Mouse (Mus musculus) heart, embryonic 12.5 days (tissue): ENCODE data around the gene Man1c1. TPM values are rescaled to one million over a fixed set of nuclear protein-coding genes. Genes with fewer than 3 reads are reported as not detected.
A peak's percentile ranks its signal among the peaks of the same experiment; 100 is the strongest.

Experiments used
- ATAC-seq: fragments of 200-750 bp; cut with Nextera tagmentation; 2 replicates; pipeline ENCODE4 v1.8.0; 2017; ENCODE audit warnings: moderate TSS enrichment, moderate library complexity; ENCODE audit not compliant: insufficient number of reproducible peaks, low FRiP score
- H3K27ac ChIP-seq: fragments of 300-500 bp; sonication (generic); 2 replicates; pipeline ENCODE4 v1.5.1; 2016; ENCODE audit warnings: mild to moderate bottlenecking, moderate library complexity; ENCODE audit not compliant: poor library complexity, severe bottlenecking
- H3K27me3 ChIP-seq: fragments of 300-500 bp; sonication (generic); replicated peaks from 2 replicates; pipeline ENCODE4 v1.6.1; 2016; ENCODE audit warnings: mild to moderate bottlenecking, moderate library complexity
- H3K36me3 ChIP-seq: fragments of 300-500 bp; sonication (generic); 2 replicates; pipeline ENCODE4 v1.6.1; 2016; ENCODE audit warnings: mild to moderate bottlenecking, moderate library complexity
- H3K4me1 ChIP-seq: fragments of 300-500 bp; sonication (generic); replicated peaks from 2 replicates; pipeline ENCODE4 v1.6.1; 2016; ENCODE audit warnings: mild to moderate bottlenecking
- H3K4me2 ChIP-seq: fragments of 300-500 bp; sonication (generic); 2 replicates; pipeline ENCODE4 v1.6.1; 2016; ENCODE audit warnings: mild to moderate bottlenecking, moderate library complexity
- H3K4me3 ChIP-seq: fragments of 300-500 bp; sonication (generic); 2 replicates; pipeline ENCODE4 v1.5.1; 2016; ENCODE audit warnings: mild to moderate bottlenecking
- H3K9ac ChIP-seq: fragments of 300-500 bp; sonication (generic); 2 replicates; pipeline ENCODE4 v1.6.1; 2016; ENCODE audit warnings: mild to moderate bottlenecking, moderate library complexity
- H3K9me3 ChIP-seq: fragments of 300-500 bp; sonication (generic); replicated peaks from 2 replicates; pipeline ENCODE4 v1.6.1; 2016; ENCODE audit warnings: mild to moderate bottlenecking, moderate library complexity
- WGBS: fragments of 180-500 bp; shearing (Covaris S2); methylation state at CpG from one replicate; pipeline ENCODE4 v1.1.7; 2016; 5-methylcytosine and 5-hydroxymethylcytosine counted together
- polyA plus RNA-seq: library from polyadenylated mRNA; unstranded; fragments of >200 nt; fragmentation: Nextera tagmentation; extraction: Ambion mirVana; gene quantifications from 2 replicates; pipeline ENCODE4 v1.2.1, GENCODE M21; 2016

Gene Man1c1
- polyA plus RNA-seq, 1 experiment from 2014 or later = 12.2 TPM

- 0 out of 2 replicates have a peak, but pooled peaks cover 4% of the 10 kb centered on the region for H3K4me1 ChIP-seq
- peaks cover 11% of the 10 kb centered on the region for H3K36me3 ChIP-seq
- no peak overlapping the region for H3K4me2 ChIP-seq
- no peak overlapping the region for H3K27ac ChIP-seq
- no peaks in the 10 kb centered on the region for H3K27me3 ChIP-seq
- H3K4me3 ChIP-seq = no peak overlapping the region
- no peak for ATAC-seq
- WGBS = 93% methylated on average over 1 of the region's 1 CpGs
- H3K9me3 ChIP-seq = peaks cover 6% of the 10 kb centered on the region
- H3K9ac ChIP-seq = no peak overlapping the region
Observed at GRCm38 (mm10) chr4:134692388-134692787, 11.7 kb downstream of the Man1c1 start.

GRCm38 (mm10) chr4:134686022-134686661 is 17.9 kb downstream of the Man1c1 start:
- no peak overlapping the region for H3K4me3 ChIP-seq
- peaks cover 8% of the 10 kb centered on the region for H3K9me3 ChIP-seq
- no peak overlapping the region for H3K9ac ChIP-seq
- peaks cover 11% of the 10 kb centered on the region for H3K36me3 ChIP-seq
- no peak overlapping the region for H3K4me2 ChIP-seq
- no peak for ATAC-seq
- peaks cover 20% of the 10 kb centered on the region for H3K4me1 ChIP-seq
- H3K27me3 ChIP-seq = no peaks in the 10 kb centered on the region
- WGBS = 74% methylated on average over 13 of the region's 13 CpGs
- no peak overlapping the region for H3K27ac ChIP-seq

- Histone ChIP-seq H3K9me3 (peaks cover 8% of the 10 kb centered on the region), H3K27ac (no peak overlapping the region), H3K36me3 (peaks cover 7% of the 10 kb centered on the region; the same call in 1 of the 2 replicates), H3K9ac (no peak overlapping the region), H3K27me3 (no peaks in the 10 kb centered on the region), H3K4me1 (peaks cover 22% of the 10 kb centered on the region), H3K4me2 (no peak overlapping the region), H3K4me3 (no peak overlapping the region)
- 79% methylated on average over 9 of the region's 9 CpGs for WGBS
- no peak for ATAC-seq
Observed at GRCm38 (mm10) chr4:134684637-134685338, 19.3 kb downstream of the Man1c1 start.

GRCm38 (mm10) chr4:134683892-134684291 is 20.2 kb downstream of the Man1c1 start:
- Histone ChIP-seq H3K9ac (peak overlapping the region; percentile 22; the same call in 1 of the 2 replicates), H3K4me3 (no peak overlapping the region), H3K4me2 (0 out of 2 replicates have a peak overlapping the region, but pooled peaks have one; percentile 23), H3K36me3 (peaks cover 7% of the 10 kb centered on the region; the same call in 1 of the 2 replicates), H3K9me3 (peaks cover 8% of the 10 kb centered on the region), H3K4me1 (peaks cover 24% of the 10 kb centered on the region), H3K27me3 (no peaks in the 10 kb centered on the region), H3K27ac (peak overlapping the region; percentile 45; the same call in 1 of the 2 replicates)
- ATAC-seq = no peak
- 60% methylated on average over 8 of the region's 8 CpGs for WGBS

GRCm38 (mm10) chr4:134683008-134683407 is 21.1 kb downstream of the Man1c1 start:
- WGBS = 44% methylated on average over 13 of the region's 13 CpGs
- peak overlapping the region; percentile 45 for H3K27ac ChIP-seq
- no peaks in the 10 kb centered on the region for H3K27me3 ChIP-seq
- peaks cover 7% of the 10 kb centered on the region; the same call in 1 of the 2 replicates for H3K36me3 ChIP-seq
- peaks cover 8% of the 10 kb centered on the region for H3K9me3 ChIP-seq
- peaks cover 31% of the 10 kb centered on the region for H3K4me1 ChIP-seq
- no peak overlapping the region for H3K9ac ChIP-seq
- H3K4me3 ChIP-seq = no peak overlapping the region
- ATAC-seq = peak; percentile 37; the same call in 1 of the 2 replicates
- 0 out of 2 replicates have a peak overlapping the region, but pooled peaks have one; percentile 7 for H3K4me2 ChIP-seq

- H3K9me3 ChIP-seq = peaks cover 8% of the 10 kb centered on the region
- H3K27ac ChIP-seq = peak overlapping the region; percentile 45
- H3K36me3 ChIP-seq = peaks cover 7% of the 10 kb centered on the region; the same call in 1 of the 2 replicates
- WGBS = 74% methylated on average over 8 of the region's 8 CpGs
- H3K4me3 ChIP-seq = no peak overlapping the region
- no peak overlapping the region for H3K4me2 ChIP-seq
- no peak overlapping the region for H3K9ac ChIP-seq
- H3K27me3 ChIP-seq = no peaks in the 10 kb centered on the region
- peaks cover 37% of the 10 kb centered on the region for H3K4me1 ChIP-seq
- ATAC-seq = no peak
Observed at GRCm38 (mm10) chr4:134682423-134682822, 21.7 kb downstream of the Man1c1 start.

GRCm38 (mm10) chr4:134681819-134682218 is 22.3 kb downstream of the Man1c1 start:
- H3K9me3 ChIP-seq = peaks cover 8% of the 10 kb centered on the region
- no peak overlapping the region for H3K27ac ChIP-seq
- H3K27me3 ChIP-seq = no peaks in the 10 kb centered on the region
- H3K4me1 ChIP-seq = peaks cover 43% of the 10 kb centered on the region
- H3K9ac ChIP-seq = no peak overlapping the region
- no peak overlapping the region for H3K4me2 ChIP-seq
- ATAC-seq = no peak
- H3K36me3 ChIP-seq = peaks cover 7% of the 10 kb centered on the region; the same call in 1 of the 2 replicates
- no peak overlapping the region for H3K4me3 ChIP-seq
- 91% methylated on average over 7 of the region's 7 CpGs for WGBS

GRCm38 (mm10) chr4:134677556-134678508 is 26.3 kb downstream of the Man1c1 start:
- H3K4me1 ChIP-seq = peaks cover 51% of the 10 kb centered on the region

GRCm38 (mm10) chr4:134675800-134676199 is 28.3 kb downstream of the Man1c1 start:
- 29% methylated on average over 8 of the region's 8 CpGs for WGBS
- Histone ChIP-seq H3K27ac (peak overlapping the region; percentile 66; the same call in 1 of the 2 replicates), H3K4me1 (peaks cover 53% of the 10 kb centered on the region), H3K4me3 (no peak overlapping the region), H3K9me3 (no peaks in the 10 kb centered on the region), H3K9ac (no peak overlapping the region), H3K4me2 (peak overlapping the region; percentile 7; the same call in 1 of the 2 replicates), H3K36me3 (no peaks in the 10 kb centered on the region), H3K27me3 (no peaks in the 10 kb centered on the region)
- no peak for ATAC-seq

More at GRCm38 (mm10) chr4:134677556-134678508, 26.3 kb downstream of the Man1c1 start:
- Histone ChIP-seq H3K27me3 (no peaks in the 10 kb centered on the region), H3K36me3 (no peaks in the 10 kb centered on the region), H3K9me3 (no peaks in the 10 kb centered on the region), H3K4me2 (peak overlapping the region; percentile 22; the same call in 1 of the 2 replicates), H3K9ac (0 out of 2 replicates have a peak overlapping the region, but pooled peaks have one; percentile 20), H3K27ac (no peak overlapping the region), H3K4me3 (no peak overlapping the region)
- 31% methylated on average over 17 of the region's 17 CpGs for WGBS
- ATAC-seq = no peak

- H3K36me3 ChIP-seq = no peaks in the 10 kb centered on the region
- peaks cover 60% of the 10 kb centered on the region for H3K4me1 ChIP-seq
- 88% methylated on average over 3 of the region's 3 CpGs for WGBS
- no peaks in the 10 kb centered on the region for H3K27me3 ChIP-seq
- H3K4me3 ChIP-seq = no peak overlapping the region
- no peak overlapping the region for H3K27ac ChIP-seq
- no peak for ATAC-seq
- H3K9me3 ChIP-seq = no peaks in the 10 kb centered on the region
- no peak overlapping the region for H3K4me2 ChIP-seq
- H3K9ac ChIP-seq = no peak overlapping the region
Observed at GRCm38 (mm10) chr4:134674970-134675369, 29.1 kb downstream of the Man1c1 start.
